Mouse (Mus musculus) mouse embryonic stem cell (cell line): ENCODE data around the gene Tnfsf4.

Source experiments
- in situ Hi-C, 2 experiments: fragments of 300-500 bp; cut with MboI; formaldehyde crosslinking; loops; 1 replicate in 1 of 2; 3 replicates in 1 of 2; pipeline ENCODE4 v1.14.3; 2019 to 2020; ENCODE audit warnings: low sequenced_read_pairs in 2 of 2, low pct_unique_long_range_greater_than_20kb in 1 of 2, mixed read lengths in 1 of 2; ENCODE audit not compliant: unreplicated experiment in 1 of 2

The Tnfsf4 gene

GRCm38 (mm10) chr1:161394931-161395459 lies at the start of gene Tnfsf4:
TSS of gene Tnfsf4 (plus strand) at chr1:161395409.
- in situ Hi-C loops = loop anchor here in 1 of 2 experiments (25.0 kb wide), 1 partner anchor 292 kb away; no protein-coding TSS in a partner anchor

DNA sequence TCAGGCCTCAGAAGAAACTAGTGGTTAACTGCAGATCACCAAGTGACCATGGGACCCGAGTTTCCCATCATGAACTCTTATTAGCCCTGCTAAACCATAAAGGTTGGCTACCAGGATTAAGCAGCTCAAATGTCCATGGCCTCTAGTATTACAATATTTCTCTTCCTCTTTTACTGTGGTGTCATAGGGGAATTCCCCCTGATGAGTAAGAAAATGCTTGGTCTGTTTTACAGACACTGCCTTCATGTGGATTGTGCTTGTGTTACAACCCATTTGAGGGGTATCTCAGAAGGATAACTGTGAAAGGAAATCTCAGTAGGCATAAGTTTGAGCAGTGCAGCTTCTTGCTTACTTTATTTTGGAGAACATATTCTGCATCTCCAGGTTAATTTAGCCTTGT lies 44.2 kb upstream of the Tnfsf4 start:
- in situ Hi-C loops = no loop called here

GRCm38 (mm10) chr1:161365006-161365405 lies 30.2 kb upstream of the Tnfsf4 start:
- in situ Hi-C loops = no loop called here

DNA sequence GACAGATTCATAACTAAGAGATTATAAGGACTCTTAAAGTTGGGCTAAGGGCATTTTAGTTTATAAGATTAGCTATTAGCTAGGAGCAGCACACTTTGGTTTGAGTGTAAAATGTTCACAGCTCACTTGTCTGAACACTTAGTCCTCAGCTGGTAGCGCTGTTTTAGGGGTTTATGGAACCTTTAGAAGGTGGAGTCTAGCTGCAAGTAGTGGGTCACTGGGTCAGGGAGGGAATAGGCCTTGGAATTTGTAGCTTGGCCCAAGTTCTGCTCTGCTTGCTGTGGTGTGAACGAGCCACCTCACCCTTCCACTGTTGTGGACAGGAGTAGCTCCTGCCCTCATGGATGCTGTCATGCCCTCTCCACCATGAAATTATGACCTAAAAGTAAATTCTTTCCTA lies 23.3 kb upstream of the Tnfsf4 start:
- in situ Hi-C loops = no loop called here

GRCm38 (mm10) chr1:161375866-161376265 lies 19.3 kb upstream of the Tnfsf4 start:
- in situ Hi-C loops = loop anchor here in 1 of 2 experiments (25.0 kb wide), 1 partner anchor 311 kb away; no protein-coding TSS in a partner anchor

- in situ Hi-C loops = loop anchor here in 1 of 2 experiments (25.0 kb wide), 1 partner anchor 309 kb away; no protein-coding TSS in a partner anchor
These were observed 16.6 kb upstream of the Tnfsf4 start for GRCm38 (mm10) chr1:161378571-161378970.

- in situ Hi-C loops = loop anchor here in 1 of 2 experiments (25.0 kb wide), 1 partner anchor 307 kb away; no protein-coding TSS in a partner anchor
These were observed 15.4 kb upstream of the Tnfsf4 start for GRCm38 (mm10) chr1:161379685-161380424.

- in situ Hi-C loops = loop anchor here in 1 of 2 experiments (25.0 kb wide), 1 partner anchor 307 kb away; no protein-coding TSS in a partner anchor
These were observed 14.8 kb upstream of the Tnfsf4 start for GRCm38 (mm10) chr1:161380425-161380780.

DNA sequence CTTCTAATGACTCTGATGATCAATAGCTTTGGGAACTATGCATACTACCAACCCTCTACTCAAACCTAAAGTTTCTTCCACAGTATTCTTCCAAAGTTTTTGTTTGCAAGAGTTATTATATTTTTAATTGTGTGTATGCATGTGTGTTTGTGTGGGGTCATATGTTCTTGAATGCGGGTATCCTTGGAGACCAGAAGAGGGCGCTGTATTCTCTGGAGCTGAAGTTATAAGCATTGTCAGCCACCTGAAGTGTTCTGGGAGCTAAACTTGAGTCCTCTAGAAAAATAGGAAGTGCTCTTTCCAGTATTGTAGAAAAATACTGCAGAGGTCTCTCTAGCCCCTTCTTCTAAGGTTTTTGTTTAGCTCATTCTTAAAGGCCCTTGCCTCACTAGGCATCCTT lies 5.1 kb upstream of the Tnfsf4 start:
- in situ Hi-C loops = loop anchor here in 1 of 2 experiments (25.0 kb wide), 1 partner anchor 297 kb away; no protein-coding TSS in a partner anchor

DNA sequence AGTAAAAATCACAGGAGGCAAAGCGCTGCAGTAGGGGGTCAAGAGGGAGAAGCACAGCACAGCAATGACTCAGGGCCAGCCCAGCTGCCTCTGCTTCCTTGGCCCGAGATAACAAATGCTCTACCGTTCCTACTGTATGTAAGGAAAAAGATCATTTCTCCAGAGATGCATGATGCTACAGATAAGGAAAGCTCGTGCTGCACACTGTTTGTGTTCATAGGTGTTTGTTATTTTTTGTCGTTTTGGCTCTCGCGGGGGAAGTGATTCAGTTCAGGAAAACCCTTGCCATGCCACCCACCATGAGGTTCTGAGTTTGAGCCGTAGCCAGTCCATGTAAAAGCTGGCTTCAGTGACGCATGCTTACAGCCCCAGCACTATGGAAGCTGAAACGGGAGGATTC lies 2.3 kb upstream of the Tnfsf4 start:
- in situ Hi-C loops = loop anchor here in 1 of 2 experiments (25.0 kb wide), 1 partner anchor 294 kb away; no protein-coding TSS in a partner anchor

- in situ Hi-C loops = loop anchor here in 1 of 2 experiments (25.0 kb wide), 1 partner anchor 292 kb away; no protein-coding TSS in a partner anchor
These were observed 401 bp downstream of the Tnfsf4 start for GRCm38 (mm10) chr1:161395610-161396009.

DNA sequence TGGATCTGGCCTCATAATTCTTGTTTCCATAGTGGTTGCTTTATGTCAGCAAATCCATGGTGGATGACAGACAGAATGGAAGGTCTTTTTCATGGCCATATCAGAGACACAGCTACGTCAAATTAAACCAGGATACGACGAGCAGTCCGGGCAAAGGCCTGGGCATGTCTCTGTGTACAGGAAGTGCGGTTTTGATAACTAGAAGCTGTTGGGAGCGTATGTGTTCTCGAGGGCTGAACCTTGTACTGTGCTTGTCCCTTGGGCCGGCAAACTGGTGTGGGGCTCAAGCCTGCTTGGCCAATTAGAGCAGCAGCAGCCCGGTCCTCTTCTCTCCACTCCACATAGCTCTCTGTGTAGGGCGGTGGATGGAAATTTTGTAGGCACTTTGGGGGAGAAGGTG lies 1.1 kb downstream of the Tnfsf4 start:
- in situ Hi-C loops = loop anchor here in 1 of 2 experiments (25.0 kb wide), 1 partner anchor 291 kb away; no protein-coding TSS in a partner anchor

- in situ Hi-C loops = loop anchor here in 1 of 2 experiments (10.0 kb wide), 1 partner anchor 285 kb away; no protein-coding TSS in a partner anchor
These were observed 4.9 kb downstream of the Tnfsf4 start for GRCm38 (mm10) chr1:161400126-161400525.

- in situ Hi-C loops = loop anchor here in 1 of 2 experiments (10.0 kb wide), 1 partner anchor 282 kb away; no protein-coding TSS in a partner anchor
These were observed 7.9 kb downstream of the Tnfsf4 start for GRCm38 (mm10) chr1:161403061-161403460.

DNA sequence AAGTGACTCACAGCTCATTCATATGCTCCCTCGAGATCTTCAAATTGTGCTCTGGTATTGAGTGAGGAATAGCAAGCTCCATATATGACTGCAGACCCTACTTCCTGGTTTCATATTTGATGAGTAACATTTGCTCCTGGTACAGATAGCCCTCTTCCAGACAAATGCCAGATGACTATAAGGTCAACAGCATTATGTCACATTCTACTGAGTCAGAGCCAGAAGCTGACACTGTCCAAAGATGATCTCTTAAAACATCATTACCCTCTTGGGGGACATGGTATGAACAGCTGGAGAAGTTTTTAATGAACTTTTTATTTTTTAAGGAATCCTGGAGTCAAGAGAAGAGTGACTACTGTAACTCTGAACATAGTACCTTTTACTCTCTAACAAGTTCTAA lies 11.3 kb downstream of the Tnfsf4 start:
- in situ Hi-C loops = loop anchor here in 1 of 2 experiments (10.0 kb wide), 1 partner anchor 278 kb away; no protein-coding TSS in a partner anchor

GRCm38 (mm10) chr1:161419926-161420325 lies 24.7 kb downstream of the Tnfsf4 start:
- in situ Hi-C loops = no loop called here

- in situ Hi-C loops = no loop called here
These were observed 25.4 kb downstream of the Tnfsf4 start for GRCm38 (mm10) chr1:161420646-161421045.

- in situ Hi-C loops = no loop called here
These were observed 31.3 kb downstream of the Tnfsf4 start for GRCm38 (mm10) chr1:161426277-161427056.

DNA sequence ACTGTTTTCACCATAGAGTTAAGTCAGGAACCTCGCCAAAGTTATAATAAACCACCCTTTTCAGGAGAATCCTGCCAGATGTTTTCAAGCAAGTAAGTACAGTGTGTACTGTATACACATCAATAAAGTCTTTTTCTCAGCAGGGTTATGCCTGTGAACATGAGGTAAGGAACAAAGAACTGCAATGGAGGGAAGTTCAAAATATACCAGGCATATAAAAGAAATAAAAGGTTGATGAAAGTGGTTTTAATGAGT lies 31.8 kb downstream of the Tnfsf4 start:
- in situ Hi-C loops = no loop called here
